In genomic region chr9:117364610-117365009, GRCm38 (mm10) we compare ENCODE assay signal across 11 mouse cellular contexts.
"Had no signal": no experiment of that assay in that cellular context is flagged by ENCODE, and none has a peak within 500 bp of the region (broad histone marks: within the 10 kb centered on the region; RNA-seq: fewer than 3 reads in every experiment).

No protein-coding gene starts in this region.

- H3K9ac ChIP-seq: limb, embryonic 13.5 days; liver, embryonic 14.5 days; midbrain, embryonic 12.5 days; neural tube, embryonic 12.5 days had no signal

- H3K27me3 ChIP-seq: limb, embryonic 13.5 days; neural tube, embryonic 12.5 days had no signal

- H3K27ac ChIP-seq: hindbrain, postnatal 0 days; limb, embryonic 13.5 days; liver, embryonic 14.5 days; midbrain, embryonic 12.5 days; neural tube, embryonic 12.5 days had no signal

- H3K4me3 ChIP-seq: limb, embryonic 13.5 days; midbrain, embryonic 12.5 days; myocyte; neural tube, embryonic 12.5 days had no signal

- H3K36me3 ChIP-seq: limb, embryonic 13.5 days; midbrain, embryonic 12.5 days; neural tube, embryonic 12.5 days had no signal

- H3K9me3 ChIP-seq: limb, embryonic 13.5 days; midbrain, embryonic 12.5 days; neural tube, embryonic 12.5 days had no signal

- ATAC-seq: hindbrain, postnatal 0 days had no signal

- H3K4me2 ChIP-seq: limb, embryonic 13.5 days; midbrain, embryonic 12.5 days; neural tube, embryonic 12.5 days had no signal

- DNase-seq: kidney, adult 18-20 months; kidney, postnatal 14 days; lung, adult 18-20 months; right cerebral cortex, postnatal 14 days; thymus, postnatal 36 days had no signal
